Mouse (Mus musculus) mesoderm, embryonic 11.5 days (tissue): ENCODE data around the gene Gm10974.

ENCODE experiments used
- DNase-seq: peaks from one replicate; pipeline ENCODE4 v3.0.0-alpha.2; 2012; ENCODE audit warnings: low read depth, low spot score

Gm10974 gene

GRCm38 (mm10) chr7:66365904-66366303 lies at the start of gene Gm10974:
TSS of gene Gm10974 (plus strand) at chr7:66365905.
- no peak for DNase-seq

GRCm38 (mm10) chr7:66318147-66318546 lies 47.6 kb upstream of the Gm10974 start:
- DNase-seq, result no peak

GRCm38 (mm10) chr7:66320996-66321395 lies 44.7 kb upstream of the Gm10974 start:
- no peak for DNase-seq

GRCm38 (mm10) chr7:66323252-66324015 lies 42.3 kb upstream of the Gm10974 start:
- no peak for DNase-seq

GRCm38 (mm10) chr7:66325419-66326053 lies 40.2 kb upstream of the Gm10974 start:
- DNase-seq, result peak; percentile 24

GRCm38 (mm10) chr7:66327516-66327915 lies 38.2 kb upstream of the Gm10974 start:
- no peak for DNase-seq

- no peak for DNase-seq
Measured at GRCm38 (mm10) chr7:66330610-66331009, 35.1 kb upstream of the Gm10974 start.

- DNase-seq, result no peak
Measured at GRCm38 (mm10) chr7:66332340-66332739, 33.4 kb upstream of the Gm10974 start.

GRCm38 (mm10) chr7:66333906-66334500 lies 31.7 kb upstream of the Gm10974 start:
- no peak for DNase-seq

GRCm38 (mm10) chr7:66336955-66337354 lies 28.8 kb upstream of the Gm10974 start:
- DNase-seq, result no peak

GRCm38 (mm10) chr7:66339625-66340024 lies 26.1 kb upstream of the Gm10974 start:
- no peak for DNase-seq

GRCm38 (mm10) chr7:66340044-66340443 lies 25.7 kb upstream of the Gm10974 start:
- DNase-seq, result no peak

GRCm38 (mm10) chr7:66342323-66342722 lies 23.4 kb upstream of the Gm10974 start:
- DNase-seq, result peak; percentile 58

- no peak for DNase-seq
Measured at GRCm38 (mm10) chr7:66342831-66343230, 22.9 kb upstream of the Gm10974 start.

GRCm38 (mm10) chr7:66343307-66343706 lies 22.4 kb upstream of the Gm10974 start:
- no peak for DNase-seq

- peak; percentile 45 for DNase-seq
Measured at GRCm38 (mm10) chr7:66346959-66347663, 18.6 kb upstream of the Gm10974 start.

GRCm38 (mm10) chr7:66348588-66348987 lies 17.1 kb upstream of the Gm10974 start:
- no peak for DNase-seq

- DNase-seq, result no peak
Measured at GRCm38 (mm10) chr7:66349670-66350069, 16.0 kb upstream of the Gm10974 start.

- DNase-seq, result no peak
Measured at GRCm38 (mm10) chr7:66351074-66351473, 14.6 kb upstream of the Gm10974 start.

GRCm38 (mm10) chr7:66354911-66355310 lies 10.8 kb upstream of the Gm10974 start:
- no peak for DNase-seq

GRCm38 (mm10) chr7:66355791-66356522 lies 9.7 kb upstream of the Gm10974 start:
- DNase-seq, result no peak
